Mouse (Mus musculus) lung, embryonic 16.5 days (tissue): Measurements from ENCODE around the gene Adh6a. TPM values are rescaled to one million over a fixed set of nuclear protein-coding genes. Genes with fewer than 3 reads are reported as not detected.

Source experiments
- ATAC-seq: fragments of 200-750 bp; cut with Nextera tagmentation; 2 replicates; pipeline ENCODE4 v1.8.0; 2017; ENCODE audit warnings: low read depth, mild to moderate bottlenecking, moderate library complexity
- H3K27ac ChIP-seq: fragments of 300-500 bp; sonication (generic); 2 replicates; pipeline ENCODE4 v1.5.1; 2014; ENCODE audit warnings: mild to moderate bottlenecking, control low read depth, low read length
- H3K27me3 ChIP-seq: fragments of 300-500 bp; sonication (generic); 2 replicates; pipeline ENCODE4 v1.6.1; 2014; ENCODE audit warnings: low read depth, low read length, mixed read lengths; ENCODE audit not compliant: control insufficient read depth, insufficient read depth
- H3K36me3 ChIP-seq: fragments of 300-500 bp; sonication (generic); 2 replicates; pipeline ENCODE4 v1.6.1; 2014; ENCODE audit warnings: low read length; ENCODE audit not compliant: control insufficient read depth, insufficient read depth
- H3K4me1 ChIP-seq: fragments of 300-500 bp; sonication (generic); replicated peaks from 2 replicates; pipeline ENCODE4 v1.6.1; 2014; ENCODE audit warnings: low read length, mixed read lengths; ENCODE audit not compliant: control insufficient read depth, insufficient read depth
- H3K4me2 ChIP-seq: fragments of 300-500 bp; sonication (generic); 2 replicates; pipeline ENCODE4 v1.6.1; 2014; ENCODE audit warnings: low read depth, low read length, control low read depth
- H3K4me3 ChIP-seq: fragments of 300-500 bp; sonication (generic); 2 replicates; pipeline ENCODE4 v1.5.1; 2014; ENCODE audit warnings: mild to moderate bottlenecking, low read length, control low read depth
- H3K9ac ChIP-seq: fragments of 300-500 bp; sonication (generic); 2 replicates; pipeline ENCODE4 v1.6.1; 2014; ENCODE audit warnings: low read length, control low read depth
- H3K9me3 ChIP-seq: fragments of 300-500 bp; sonication (generic); 2 replicates; pipeline ENCODE4 v1.6.1; 2016; ENCODE audit warnings: low read length; ENCODE audit not compliant: control insufficient read depth
- WGBS: fragments of 180-500 bp; shearing (Covaris S2); extraction: QIAGEN DNeasy Blood & Tissue Kit; methylation state at CpG from one replicate; pipeline ENCODE4 v1.1.7; 2014; 5-methylcytosine and 5-hydroxymethylcytosine counted together
- polyA plus RNA-seq: library from polyadenylated mRNA; unstranded; fragments of >200 nt; fragmentation: Nextera tagmentation; extraction: Ambion mirVana; gene quantifications from 2 replicates; pipeline ENCODE4 v1.2.1, GENCODE M21; 2015

Gene Adh6a
- 0.19 TPM in 1 of 2 replicates, not detected in the other for polyA plus RNA-seq

GRCm38 (mm10) chr3:138312965-138313364 lies at the start of gene Adh6a:
Gene Adh6a (plus strand): TSS chr3:138313286.
- ATAC-seq: no peak
- Histone ChIP-seq H3K9me3 (no peaks in the 10 kb centered on the region), H3K4me3 (no peak within 1 kb of the TSS), H3K36me3 (no peaks in the 10 kb centered on the region), H3K27ac (no peak within 1 kb of the TSS), H3K4me1 (0 out of 2 replicates have a peak, but pooled peaks cover 2% of the 10 kb centered on the region), H3K9ac (no peak within 1 kb of the TSS), H3K4me2 (no peak within 1 kb of the TSS), H3K27me3 (no peaks in the 10 kb centered on the region)
- WGBS: 87% methylated on average over 5 of the region's 5 CpGs

- WGBS: 53% methylated on average over 3 of the region's 3 CpGs
- Histone ChIP-seq H3K9me3 (no peaks in the 10 kb centered on the region), H3K27me3 (no peaks in the 10 kb centered on the region), H3K4me1 (no peaks in the 10 kb centered on the region), H3K9ac (no peak overlapping the region), H3K4me3 (no peak overlapping the region), H3K4me2 (no peak overlapping the region), H3K27ac (no peak overlapping the region), H3K36me3 (no peaks in the 10 kb centered on the region)
- no peak; the same call in 1 of the 2 replicates for ATAC-seq
Measured at GRCm38 (mm10) chr3:138264648-138265047, 48.4 kb upstream of the Adh6a start.

GRCm38 (mm10) chr3:138270507-138270906 lies 42.6 kb upstream of the Adh6a start:
- Histone ChIP-seq H3K9me3 (no peaks in the 10 kb centered on the region), H3K9ac (no peak overlapping the region), H3K4me2 (no peak overlapping the region), H3K4me3 (no peak overlapping the region), H3K36me3 (no peaks in the 10 kb centered on the region), H3K27me3 (no peaks in the 10 kb centered on the region), H3K27ac (no peak overlapping the region), H3K4me1 (no peaks in the 10 kb centered on the region)
- 12% methylated on average over 1 of the region's 1 CpGs for WGBS
- ATAC-seq: no peak

GRCm38 (mm10) chr3:138271297-138271696 lies 41.8 kb upstream of the Adh6a start:
- H3K36me3 ChIP-seq: no peaks in the 10 kb centered on the region
- no peak overlapping the region for H3K4me2 ChIP-seq
- H3K27me3 ChIP-seq: no peaks in the 10 kb centered on the region
- H3K4me1 ChIP-seq: no peaks in the 10 kb centered on the region
- 79% methylated on average over 2 of the region's 2 CpGs for WGBS
- no peak overlapping the region for H3K4me3 ChIP-seq
- ATAC-seq: no peak
- H3K9me3 ChIP-seq: no peaks in the 10 kb centered on the region
- no peak overlapping the region for H3K27ac ChIP-seq
- H3K9ac ChIP-seq: no peak overlapping the region

- H3K4me2 ChIP-seq: no peak overlapping the region
Measured at GRCm38 (mm10) chr3:138273080-138273479, 40.0 kb upstream of the Adh6a start.

GRCm38 (mm10) chr3:138275100-138275499 lies 38.0 kb upstream of the Adh6a start:
- WGBS: 46% methylated on average over 3 of the region's 3 CpGs
- no peaks in the 10 kb centered on the region for H3K9me3 ChIP-seq
- no peaks in the 10 kb centered on the region for H3K27me3 ChIP-seq
- H3K4me1 ChIP-seq: peaks cover 2% of the 10 kb centered on the region; the same call in 1 of the 2 replicates
- no peak overlapping the region for H3K9ac ChIP-seq
- H3K36me3 ChIP-seq: no peaks in the 10 kb centered on the region
- H3K4me3 ChIP-seq: no peak overlapping the region
- H3K27ac ChIP-seq: no peak overlapping the region
- no peak for ATAC-seq
- H3K4me2 ChIP-seq: no peak overlapping the region

More at GRCm38 (mm10) chr3:138273080-138273479, 40.0 kb upstream of the Adh6a start:
- 78% methylated on average over 7 of the region's 7 CpGs for WGBS
- H3K27me3 ChIP-seq: no peaks in the 10 kb centered on the region
- no peaks in the 10 kb centered on the region for H3K36me3 ChIP-seq
- ATAC-seq: no peak
- peaks cover 2% of the 10 kb centered on the region; the same call in 1 of the 2 replicates for H3K4me1 ChIP-seq
- no peak overlapping the region for H3K4me3 ChIP-seq
- no peak overlapping the region for H3K9ac ChIP-seq
- H3K9me3 ChIP-seq: no peaks in the 10 kb centered on the region
- no peak overlapping the region for H3K27ac ChIP-seq

- ATAC-seq: no peak
- peaks cover 15% of the 10 kb centered on the region for H3K36me3 ChIP-seq
- no peaks in the 10 kb centered on the region for H3K9me3 ChIP-seq
- no peaks in the 10 kb centered on the region for H3K27me3 ChIP-seq
- H3K4me1 ChIP-seq: no peaks in the 10 kb centered on the region; the same call in 1 of the 2 replicates
- no peak overlapping the region for H3K4me3 ChIP-seq
- peak overlapping the region; percentile 23; the same call in 1 of the 2 replicates for H3K27ac ChIP-seq
- no peak overlapping the region for H3K4me2 ChIP-seq
- no peak overlapping the region for H3K9ac ChIP-seq
- WGBS: 93% methylated on average over 9 of the region's 9 CpGs
Measured at GRCm38 (mm10) chr3:138282556-138282955, 30.5 kb upstream of the Adh6a start.

GRCm38 (mm10) chr3:138283831-138284230 lies 29.3 kb upstream of the Adh6a start:
- Histone ChIP-seq H3K9me3 (no peaks in the 10 kb centered on the region), H3K36me3 (peaks cover 18% of the 10 kb centered on the region), H3K9ac (no peak overlapping the region), H3K27me3 (no peaks in the 10 kb centered on the region), H3K4me3 (no peak overlapping the region), H3K27ac (peak overlapping the region; percentile 23; the same call in 1 of the 2 replicates), H3K4me1 (no peaks in the 10 kb centered on the region; the same call in 1 of the 2 replicates), H3K4me2 (no peak overlapping the region)
- peak; percentile 81 for ATAC-seq
- 67% methylated on average over 1 of the region's 1 CpGs for WGBS

GRCm38 (mm10) chr3:138285986-138286385 lies 27.1 kb upstream of the Adh6a start:
- Histone ChIP-seq H3K9ac (no peak overlapping the region), H3K4me3 (no peak overlapping the region), H3K27ac (no peak overlapping the region), H3K4me2 (no peak overlapping the region), H3K4me1 (no peaks in the 10 kb centered on the region), H3K27me3 (no peaks in the 10 kb centered on the region), H3K9me3 (no peaks in the 10 kb centered on the region), H3K36me3 (peaks cover 19% of the 10 kb centered on the region)
- ATAC-seq: no peak
- 90% methylated on average over 7 of the region's 7 CpGs for WGBS

- Histone ChIP-seq H3K9me3 (no peaks in the 10 kb centered on the region), H3K27me3 (no peaks in the 10 kb centered on the region), H3K4me1 (no peaks in the 10 kb centered on the region), H3K27ac (peak overlapping the region; percentile 22; the same call in 1 of the 2 replicates), H3K4me2 (no peak overlapping the region), H3K36me3 (peaks cover 14% of the 10 kb centered on the region), H3K9ac (no peak overlapping the region), H3K4me3 (no peak overlapping the region)
- ATAC-seq: no peak
- WGBS: 86% methylated on average over 4 of the region's 4 CpGs
Measured at GRCm38 (mm10) chr3:138287686-138288085, 25.4 kb upstream of the Adh6a start.
